Mouse (Mus musculus) common myeloid progenitor, adult 5-6 weeks (primary cell): ENCODE measurements around the gene Man1a2. TPM values are rescaled to one million over a fixed set of nuclear protein-coding genes. Genes with fewer than 3 reads are reported as not detected.

ENCODE experiments used
- ATAC-seq: replicated peaks from 2 replicates; pipeline ENCODE4 v1.8.0; 2016; ENCODE audit warnings: low read depth, mild to moderate bottlenecking, moderate TSS enrichment, inconsistent platforms; ENCODE audit not compliant: poor library complexity, severe bottlenecking
- total RNA-seq: library from RNA; stranded (forward); fragments of 200-1000, 187-1606 nt; gene quantifications from 2 replicates; pipeline ENCODE4 v1.2.3, GENCODE M21; 2017

The Man1a2 gene
- total RNA-seq, 1 experiment from 2014 or later: 107 TPM

DNA sequence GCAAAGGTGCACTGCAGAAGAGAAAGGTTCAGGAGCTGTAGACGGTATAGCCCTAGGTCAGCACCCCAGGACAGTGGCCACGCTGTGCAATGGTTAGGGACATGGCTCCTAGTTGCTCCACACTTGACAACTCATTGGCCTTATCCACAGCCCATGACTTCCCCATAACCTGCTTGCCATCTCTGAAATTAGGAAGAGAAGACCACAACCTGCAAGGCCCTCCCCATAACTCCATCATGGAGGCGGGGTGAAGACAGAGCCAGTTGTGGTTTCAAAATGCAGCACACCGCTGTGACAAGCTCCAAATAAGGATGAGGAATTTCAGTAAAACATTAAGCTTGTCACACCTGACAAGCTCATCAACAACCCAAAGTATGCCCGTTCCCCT lies 169.6 kb downstream of the Man1a2 start:
- peak; percentile 42 for ATAC-seq

DNA sequence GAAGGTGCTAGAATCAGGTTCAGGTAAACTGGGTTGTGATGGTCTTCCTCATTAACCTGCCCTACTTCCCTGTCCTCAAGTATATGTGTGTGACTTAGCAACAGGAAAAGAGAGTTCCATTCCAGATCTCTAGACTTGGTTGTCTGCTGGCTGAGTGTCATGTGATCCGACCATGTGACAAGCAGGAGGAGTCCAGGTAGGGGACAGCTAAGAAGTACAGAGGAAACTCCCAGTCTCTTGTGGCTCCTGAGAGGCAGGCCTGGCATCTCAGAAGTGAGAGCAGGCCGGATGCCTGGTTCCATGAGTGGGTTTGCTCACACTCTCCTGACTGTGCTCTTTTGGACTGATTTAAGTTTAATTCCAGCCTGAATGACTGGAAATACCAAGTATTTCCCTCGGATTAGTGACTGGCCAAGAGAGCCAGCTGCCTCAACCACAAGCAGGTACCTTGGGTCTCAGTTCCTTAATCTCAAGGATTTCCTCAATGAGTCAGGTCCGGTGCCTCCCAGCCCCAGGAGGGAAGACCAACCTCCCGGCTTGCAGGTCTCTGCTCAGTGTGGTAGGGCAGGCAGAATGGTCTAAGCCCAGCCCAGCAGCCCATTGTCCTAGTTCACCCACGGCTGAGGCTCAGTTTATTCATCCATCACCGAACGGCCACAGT lies 170.1 kb downstream of the Man1a2 start:
- ATAC-seq: peak; percentile 72

Other genes with a start within 250 kb of the Man1a2 start
- 2.9 and 4.2 TPM in 2 replicates for gene Tent5c, start 196.2 kb downstream of the Man1a2 start, total RNA-seq
- gene Vtcn1, start 140.0 kb upstream of the Man1a2 start, total RNA-seq: not detected in 2 replicates
- gene Trim45, start 236.7 kb upstream of the Man1a2 start, total RNA-seq: 6.2 and 7.6 TPM in 2 replicates